Comparison of ENCODE assay signal across 10 mouse cellular contexts in the genomic region with DNA sequence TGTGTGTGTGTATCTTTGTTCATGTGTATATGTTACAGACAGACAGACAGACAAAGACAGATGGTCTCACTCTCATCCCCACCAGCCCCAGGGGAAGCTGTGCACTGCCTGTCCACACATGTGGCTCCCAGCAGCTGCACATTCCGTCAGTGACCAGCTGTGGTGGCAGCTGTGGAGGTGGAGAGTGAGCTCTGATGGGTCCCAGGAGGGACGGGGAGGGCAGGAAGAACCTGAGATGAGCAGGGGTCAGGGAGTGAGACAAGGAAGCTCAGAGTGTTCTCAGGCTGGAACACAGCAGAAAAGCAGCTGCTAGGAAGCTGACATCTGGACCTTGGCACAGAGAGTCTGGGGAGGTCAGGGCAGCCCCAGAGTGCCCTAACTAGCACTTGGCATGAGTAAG. TPM values are rescaled to one million over a fixed set of nuclear protein-coding genes. Genes with fewer than 3 reads are reported as not detected.
DNase-seq lines count a peak whose midpoint lies in the region; ATAC-seq and TF ChIP-seq lines count a peak whose summit lies in the region.
"Had no signal": no experiment of that assay in that cellular context is flagged by ENCODE, and none has a peak within 500 bp of the region (broad histone marks: within the 10 kb centered on the region; RNA-seq: fewer than 3 reads in every experiment).

No protein-coding gene starts in this region.

- H3K36me3 ChIP-seq in liver, postnatal 0 days (replicated peaks; ENCODE audit: insufficient read depth, low read length) = no peaks in the 10 kb centered on the region
- no peaks in the 10 kb centered on the region for H3K36me3 ChIP-seq in liver, embryonic 11.5 days (ENCODE audit: control insufficient read depth, insufficient read depth, low read length)
- H3K36me3 ChIP-seq in heart, embryonic 15.5 days = no peaks in the 10 kb centered on the region

- H3K9ac ChIP-seq in liver, postnatal 0 days (replicated peaks) = no peak overlapping the region
- no peak overlapping the region for H3K9ac ChIP-seq in liver, embryonic 11.5 days (ENCODE audit: low read depth, low read length)
- no peak overlapping the region; the same call in 1 of the 2 replicates for H3K9ac ChIP-seq in heart, embryonic 15.5 days

- no peaks in the 10 kb centered on the region for H3K9me3 ChIP-seq in liver, postnatal 0 days (ENCODE audit: low read length)
- H3K9me3 ChIP-seq in liver, embryonic 11.5 days (ENCODE audit: control insufficient read depth, low read length) = no peaks in the 10 kb centered on the region
- no peaks in the 10 kb centered on the region for H3K9me3 ChIP-seq in heart, embryonic 15.5 days (replicated peaks)

- H3K27me3 ChIP-seq in liver, postnatal 0 days (ENCODE audit: insufficient read depth, low read length) = 0 out of 2 replicates have a peak, but pooled peaks cover 6% of the 10 kb centered on the region
- peaks cover 14% of the 10 kb centered on the region for H3K27me3 ChIP-seq in liver, embryonic 11.5 days (replicated peaks; ENCODE audit: control insufficient read depth, insufficient read depth, low read length)
- 0 out of 2 replicates have a peak, but pooled peaks cover 6% of the 10 kb centered on the region for H3K27me3 ChIP-seq in heart, embryonic 15.5 days

- no peak for TF ChIP-seq POLR2A in lung, adult 2 months (IDR thresholded peaks at IDR 0.05; ENCODE audit: borderline replicate concordance, extremely low read depth, low read depth, low read length)

- TF ChIP-seq CTCF in liver, postnatal 0 days (IDR thresholded peaks at IDR 0.05; ENCODE audit: low read depth) = no peak
- TF ChIP-seq CTCF in lung, adult 2 months (IDR thresholded peaks at IDR 0.05; ENCODE audit: insufficient read depth, low read length) = no peak

- peak; percentile 60 for ATAC-seq in liver, postnatal 0 days
- ATAC-seq in liver, embryonic 11.5 days (replicated peaks; ENCODE audit: low FRiP score) = no peak
- peak; percentile 27; the same call in 1 of the 2 replicates for ATAC-seq in heart, embryonic 15.5 days (replicated peaks; ENCODE audit: insufficient number of reproducible peaks, insufficient read depth, low FRiP score, low read depth)

- no peak overlapping the region for H3K4me3 ChIP-seq in liver, postnatal 0 days (ENCODE audit: low read depth, low read length)
- no peak overlapping the region for H3K4me3 ChIP-seq in liver, embryonic 11.5 days (ENCODE audit: low read depth, low read length)
- H3K4me3 ChIP-seq in heart, embryonic 15.5 days = no peak overlapping the region
- H3K4me3 ChIP-seq in lung, adult 2 months (replicated peaks; ENCODE audit: extremely low read depth, low read depth, low read length) = no peak overlapping the region
- H3K4me3 ChIP-seq: layer of hippocampus, adult 2 months had no signal

- H3K4me2 ChIP-seq in liver, postnatal 0 days (ENCODE audit: low read depth, low read length) = no peak overlapping the region
- H3K4me2 ChIP-seq in liver, embryonic 11.5 days = no peak overlapping the region
- H3K4me2 ChIP-seq in heart, embryonic 15.5 days = no peak overlapping the region

- peak; percentile 50 for DNase-seq in liver, postnatal 0 days
- no peak for DNase-seq in liver, embryonic 11.5 days (ENCODE audit: low spot score)
- DNase-seq in lung, adult 2 months = peak; percentile 37
- DNase-seq in testis, postnatal 10 days (ENCODE audit: low spot score) = peak; percentile 76
- no peak for DNase-seq in ovary, postnatal 14 days (ENCODE audit: low spot score)
- no peak for DNase-seq in Muller cell, postnatal 12 days (ENCODE audit: inconsistent ontology term)
- no peak for DNase-seq in thymus, adult 18-20 months
- DNase-seq: adrenal gland, postnatal 36 days had no signal

- no peak overlapping the region for H3K27ac ChIP-seq in liver, postnatal 0 days (ENCODE audit: low read depth)
- no peak overlapping the region for H3K27ac ChIP-seq in liver, embryonic 11.5 days (ENCODE audit: low read depth, low read length)
- peak overlapping the region; percentile 59 for H3K27ac ChIP-seq in heart, embryonic 15.5 days

- 39% methylated on average over 2 of the region's 2 CpGs for WGBS in liver, postnatal 0 days (ENCODE audit: insufficient replicate concordance)
- WGBS in liver, embryonic 11.5 days = 32% methylated on average over 2 of the region's 2 CpGs
- WGBS in heart, embryonic 15.5 days = 23% methylated on average over 2 of the region's 2 CpGs
- 15% methylated on average over 2 of the region's 2 CpGs for WGBS in lung, adult 2 months

- no peak for TF ChIP-seq EP300 in liver, postnatal 0 days (IDR thresholded peaks at IDR 0.05; ENCODE audit: low read depth)

- H3K4me1 ChIP-seq in liver, postnatal 0 days (ENCODE audit: insufficient read depth) = no peaks in the 10 kb centered on the region; the same call in 1 of the 2 replicates
- peaks cover 5% of the 10 kb centered on the region; the same call in 1 of the 2 replicates for H3K4me1 ChIP-seq in liver, embryonic 11.5 days (replicated peaks; ENCODE audit: control insufficient read depth, insufficient read depth, low read length)
- peaks cover 51% of the 10 kb centered on the region for H3K4me1 ChIP-seq in heart, embryonic 15.5 days (replicated peaks)
- H3K4me1 ChIP-seq in lung, adult 2 months (ENCODE audit: control insufficient read depth, insufficient read depth, low read length) = 0 out of 2 replicates have a peak, but pooled peaks cover 2% of the 10 kb centered on the region

RNA-seq across cellular contexts. Expression of a gene that starts 5.1 kb away (rescaled TPM):
- polyA plus RNA-seq in liver, postnatal 0 days (2015; fragmentation: Nextera tagmentation; extraction: Ambion mirVana) = 0.78 and 0.81 TPM in 2 replicates
- 2.4 and 2.5 TPM in 2 replicates for polyA plus RNA-seq in liver, embryonic 11.5 days (2014; fragmentation: Nextera tagmentation; extraction: Ambion mirVana)
- polyA plus RNA-seq in heart, embryonic 15.5 days (2015; fragmentation: Nextera tagmentation; extraction: Ambion mirVana) = 13.0 and 21.2 TPM in 2 replicates
- polyA plus RNA-seq in lung, adult 2 months (2012; rRNA removed) = 17.9 and 18.0 TPM in 2 replicates

RNA-seq across cellular contexts. Expression of a gene that starts 27.0 kb away (rescaled TPM):
- not detected in 2 replicates for polyA plus RNA-seq in liver, postnatal 0 days (2015; fragmentation: Nextera tagmentation; extraction: Ambion mirVana)
- not detected in 2 replicates for polyA plus RNA-seq in liver, embryonic 11.5 days (2014; fragmentation: Nextera tagmentation; extraction: Ambion mirVana)
- 1.3 and 1.5 TPM in 2 replicates for polyA plus RNA-seq in heart, embryonic 15.5 days (2015; fragmentation: Nextera tagmentation; extraction: Ambion mirVana)
- polyA plus RNA-seq in lung, adult 2 months (2012; rRNA removed) = 0.69 and 0.77 TPM in 2 replicates

RNA-seq across cellular contexts. Expression of a gene that starts 33.9 kb away (rescaled TPM):
- 31.5 and 33.2 TPM in 2 replicates for polyA plus RNA-seq in liver, postnatal 0 days (2015; fragmentation: Nextera tagmentation; extraction: Ambion mirVana)
- polyA plus RNA-seq in liver, embryonic 11.5 days (2014; fragmentation: Nextera tagmentation; extraction: Ambion mirVana) = 119 and 147 TPM in 2 replicates
- 51.3 and 53.8 TPM in 2 replicates for polyA plus RNA-seq in heart, embryonic 15.5 days (2015; fragmentation: Nextera tagmentation; extraction: Ambion mirVana)
- polyA plus RNA-seq in lung, adult 2 months (2012; rRNA removed) = 60.3 and 65.4 TPM in 2 replicates

RNA-seq across cellular contexts. Expression of a gene that starts 45.2 kb away (rescaled TPM):
- not detected in 2 replicates for polyA plus RNA-seq in liver, postnatal 0 days (2015; fragmentation: Nextera tagmentation; extraction: Ambion mirVana)
- polyA plus RNA-seq in liver, embryonic 11.5 days (2014; fragmentation: Nextera tagmentation; extraction: Ambion mirVana) = 0.32 and 0.48 TPM in 2 replicates
- 0.72 and 0.80 TPM in 2 replicates for polyA plus RNA-seq in heart, embryonic 15.5 days (2015; fragmentation: Nextera tagmentation; extraction: Ambion mirVana)
- 2.6 and 2.8 TPM in 2 replicates for polyA plus RNA-seq in lung, adult 2 months (2012; rRNA removed)

Comparison
In these comparisons a context has a peak if more than half of its experiments do, and no peak if none do; other contexts are left out.
1. DNase-seq: peak in liver, postnatal 0 days (single experiment), lung, adult 2 months (single experiment) and testis, postnatal 10 days (single experiment); none in liver, embryonic 11.5 days (single experiment), ovary, postnatal 14 days (single experiment), Muller cell, postnatal 12 days (single experiment) and thymus, adult 18-20 months (0 of 2).